Mouse (Mus musculus): ENCODE measurements around the gene Gm12216. TPM values are rescaled to one million over a fixed set of nuclear protein-coding genes. Genes with fewer than 3 reads are reported as not detected.

Gene Gm12216
- polyA plus RNA-seq, 1 experiment from 2014 or later: not detected

- no peaks in the 10 kb centered on the region for H3K36me3 ChIP-seq
- H3K9ac ChIP-seq: no peak overlapping the region
- no peaks in the 10 kb centered on the region for H3K27me3 ChIP-seq
- no peak for ATAC-seq (ENCODE audit: low FRiP score)
- H3K4me1 ChIP-seq: no peaks in the 10 kb centered on the region
- no peak overlapping the region for H3K4me3 ChIP-seq
- no peak overlapping the region for H3K4me2 ChIP-seq (replicated peaks)
- H3K9me3 ChIP-seq (replicated peaks): no peaks in the 10 kb centered on the region
- H3K27ac ChIP-seq: no peak overlapping the region
- WGBS: 65% methylated on average over 3 of the region's 3 CpGs
Observed at GRCm38 (mm10) chr11:53814810-53815209, 44.2 kb downstream of the Gm12216 start.

GRCm38 (mm10) chr11:53813001-53813868, 45.8 kb downstream of the Gm12216 start:
- Histone ChIP-seq H3K36me3 (no peaks in the 10 kb centered on the region), H3K4me1 (no peaks in the 10 kb centered on the region), H3K9ac (no peak overlapping the region), H3K9me3 (replicated peaks) (no peaks in the 10 kb centered on the region), H3K27me3 (no peaks in the 10 kb centered on the region), H3K4me3 (no peak overlapping the region), H3K27ac (no peak overlapping the region), H3K4me2 (replicated peaks) (no peak overlapping the region)
- ATAC-seq (ENCODE audit: low FRiP score): no peak
- WGBS: 85% methylated on average over 16 of the region's 16 CpGs

GRCm38 (mm10) chr11:53811312-53811711, 47.7 kb downstream of the Gm12216 start:
- Histone ChIP-seq H3K27me3 (no peaks in the 10 kb centered on the region), H3K4me1 (no peaks in the 10 kb centered on the region), H3K4me3 (no peak overlapping the region), H3K27ac (no peak overlapping the region), H3K9me3 (replicated peaks) (no peaks in the 10 kb centered on the region), H3K9ac (no peak overlapping the region), H3K4me2 (replicated peaks) (no peak overlapping the region), H3K36me3 (no peaks in the 10 kb centered on the region)
- 86% methylated on average over 3 of the region's 3 CpGs for WGBS
- ATAC-seq (ENCODE audit: low FRiP score): no peak

- ATAC-seq (ENCODE audit: low FRiP score): no peak
- no peaks in the 10 kb centered on the region for H3K27me3 ChIP-seq
- WGBS: 73% methylated on average over 2 of the region's 2 CpGs
Observed at GRCm38 (mm10) chr11:53810749-53811148, 48.3 kb downstream of the Gm12216 start.

GRCm38 (mm10) chr11:53810156-53810555, 48.9 kb downstream of the Gm12216 start:
- H3K27ac ChIP-seq: no peak overlapping the region
- H3K4me3 ChIP-seq: no peak overlapping the region
- no peaks in the 10 kb centered on the region for H3K4me1 ChIP-seq
- no peak overlapping the region for H3K4me2 ChIP-seq (replicated peaks)
- H3K9me3 ChIP-seq (replicated peaks): no peaks in the 10 kb centered on the region
- H3K27me3 ChIP-seq: no peaks in the 10 kb centered on the region
- WGBS: 54% methylated on average over 5 of the region's 5 CpGs
- H3K9ac ChIP-seq: no peak overlapping the region
- ATAC-seq (ENCODE audit: low FRiP score): no peak
- no peaks in the 10 kb centered on the region for H3K36me3 ChIP-seq

More at GRCm38 (mm10) chr11:53810749-53811148, 48.3 kb downstream of the Gm12216 start:
- no peak overlapping the region for H3K27ac ChIP-seq
- H3K9ac ChIP-seq: no peak overlapping the region
- H3K4me1 ChIP-seq: no peaks in the 10 kb centered on the region
- H3K4me3 ChIP-seq: no peak overlapping the region
- no peaks in the 10 kb centered on the region for H3K9me3 ChIP-seq (replicated peaks)
- no peaks in the 10 kb centered on the region for H3K36me3 ChIP-seq
- H3K4me2 ChIP-seq (replicated peaks): no peak overlapping the region

- no peaks in the 10 kb centered on the region for H3K27me3 ChIP-seq
- H3K4me1 ChIP-seq: no peaks in the 10 kb centered on the region
- H3K36me3 ChIP-seq: no peaks in the 10 kb centered on the region
- no peak overlapping the region for H3K9ac ChIP-seq
- no peak for ATAC-seq (ENCODE audit: low FRiP score)
- no peaks in the 10 kb centered on the region for H3K9me3 ChIP-seq (replicated peaks)
- 44% methylated on average over 5 of the region's 5 CpGs for WGBS
- no peak overlapping the region for H3K27ac ChIP-seq
- H3K4me2 ChIP-seq (replicated peaks): no peak overlapping the region
- no peak overlapping the region for H3K4me3 ChIP-seq
Observed at GRCm38 (mm10) chr11:53809354-53809753, 49.7 kb downstream of the Gm12216 start.

GRCm38 (mm10) chr11:53805786-53806185, 53.3 kb downstream of the Gm12216 start:
- Histone ChIP-seq H3K4me2 (replicated peaks) (no peak overlapping the region), H3K4me1 (no peaks in the 10 kb centered on the region), H3K27ac (no peak overlapping the region), H3K27me3 (no peaks in the 10 kb centered on the region), H3K9me3 (replicated peaks) (no peaks in the 10 kb centered on the region), H3K9ac (no peak overlapping the region), H3K36me3 (no peaks in the 10 kb centered on the region), H3K4me3 (no peak overlapping the region)
- no peak for ATAC-seq (ENCODE audit: low FRiP score)
- WGBS: 71% methylated on average over 9 of the region's 9 CpGs

- Histone ChIP-seq H3K9ac (no peak overlapping the region), H3K9me3 (replicated peaks) (no peaks in the 10 kb centered on the region), H3K4me2 (replicated peaks) (no peak overlapping the region), H3K36me3 (no peaks in the 10 kb centered on the region), H3K4me1 (no peaks in the 10 kb centered on the region), H3K4me3 (no peak overlapping the region), H3K27me3 (no peaks in the 10 kb centered on the region), H3K27ac (no peak overlapping the region)
- ATAC-seq (ENCODE audit: low FRiP score): no peak
- WGBS: 84% methylated on average over 14 of the region's 14 CpGs
Observed at GRCm38 (mm10) chr11:53804569-53805344, 54.3 kb downstream of the Gm12216 start.

GRCm38 (mm10) chr11:53803494-53803893, 55.6 kb downstream of the Gm12216 start:
- ATAC-seq (ENCODE audit: low FRiP score): no peak
- WGBS: 89% methylated on average over 6 of the region's 6 CpGs
- no peaks in the 10 kb centered on the region for H3K36me3 ChIP-seq
- no peak overlapping the region for H3K27ac ChIP-seq
- H3K4me1 ChIP-seq: no peaks in the 10 kb centered on the region
- no peaks in the 10 kb centered on the region for H3K27me3 ChIP-seq
- no peak overlapping the region for H3K4me2 ChIP-seq (replicated peaks)
- H3K9me3 ChIP-seq (replicated peaks): no peaks in the 10 kb centered on the region
- H3K9ac ChIP-seq: no peak overlapping the region
- H3K4me3 ChIP-seq: no peak overlapping the region

- Histone ChIP-seq H3K27me3 (no peaks in the 10 kb centered on the region), H3K9me3 (replicated peaks) (no peaks in the 10 kb centered on the region), H3K27ac (no peak overlapping the region), H3K4me1 (no peaks in the 10 kb centered on the region), H3K9ac (no peak overlapping the region), H3K36me3 (no peaks in the 10 kb centered on the region), H3K4me3 (no peak overlapping the region), H3K4me2 (replicated peaks) (no peak overlapping the region)
- 86% methylated on average over 12 of the region's 12 CpGs for WGBS
- no peak for ATAC-seq (ENCODE audit: low FRiP score)
Observed at GRCm38 (mm10) chr11:53803093-53803492, 56.0 kb downstream of the Gm12216 start.

- Histone ChIP-seq H3K27me3 (no peaks in the 10 kb centered on the region), H3K4me2 (replicated peaks) (no peak overlapping the region), H3K36me3 (no peaks in the 10 kb centered on the region), H3K9ac (no peak overlapping the region), H3K4me1 (peaks cover 10% of the 10 kb centered on the region), H3K27ac (no peak overlapping the region), H3K9me3 (replicated peaks) (no peaks in the 10 kb centered on the region), H3K4me3 (no peak overlapping the region)
- ATAC-seq (ENCODE audit: low FRiP score): no peak
- WGBS: 82% methylated on average over 5 of the region's 5 CpGs
Observed at GRCm38 (mm10) chr11:53800975-53801374, 58.1 kb downstream of the Gm12216 start.

GRCm38 (mm10) chr11:53800036-53800435, 59.0 kb downstream of the Gm12216 start:
- 62% methylated on average over 4 of the region's 4 CpGs for WGBS
- Histone ChIP-seq H3K4me2 (replicated peaks) (no peak overlapping the region), H3K27me3 (no peaks in the 10 kb centered on the region), H3K27ac (no peak overlapping the region), H3K4me3 (no peak overlapping the region), H3K36me3 (no peaks in the 10 kb centered on the region), H3K9me3 (replicated peaks) (no peaks in the 10 kb centered on the region), H3K9ac (no peak overlapping the region), H3K4me1 (peaks cover 17% of the 10 kb centered on the region)
- no peak for ATAC-seq (ENCODE audit: low FRiP score)

Measured in hindbrain, embryonic 12.5 days (tissue).